In the genomic region with DNA sequence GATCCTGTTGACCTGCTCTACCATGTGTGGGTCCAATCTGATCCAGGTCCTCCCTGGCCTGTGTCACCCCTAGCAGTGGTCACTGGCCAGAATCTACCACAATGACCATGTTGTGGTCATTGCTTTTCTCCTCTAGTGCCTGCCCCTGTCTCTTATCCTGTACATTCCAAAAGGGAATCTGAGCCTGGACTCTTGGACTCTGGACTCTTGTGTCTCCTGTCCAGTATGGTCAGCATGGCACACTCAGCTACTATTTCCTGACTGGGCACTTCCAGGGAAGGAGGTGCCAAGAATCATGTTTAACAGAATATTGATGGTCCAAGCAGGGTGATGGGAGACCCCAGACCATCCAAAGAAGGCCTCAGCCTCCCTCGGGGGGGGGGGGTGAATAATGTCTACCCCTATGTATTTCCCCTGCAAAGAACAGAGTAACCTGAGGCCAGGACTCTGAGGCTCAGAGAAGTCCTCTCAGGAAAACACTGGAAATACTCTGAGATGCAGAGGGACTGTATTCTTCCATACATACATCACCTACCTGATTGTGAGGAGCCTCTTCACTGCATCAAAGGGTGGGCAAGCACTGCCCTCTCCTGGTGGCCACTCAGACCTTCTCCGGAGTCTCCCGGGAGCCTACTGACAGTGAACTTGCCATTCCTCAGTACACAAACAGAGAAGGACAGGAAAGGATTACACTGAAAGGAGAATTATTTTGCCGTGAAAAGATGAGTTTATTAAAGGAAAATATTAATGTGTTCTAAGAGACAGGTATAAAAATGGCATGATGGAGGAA, we compare ENCODE assay signal across 13 mouse cellular contexts. TPM values are rescaled to one million over a fixed set of nuclear protein-coding genes. Genes with fewer than 3 reads are reported as not detected.
DNase-seq lines count a peak whose midpoint lies in the region; ATAC-seq and TF ChIP-seq lines count a peak whose summit lies in the region.
"Had no signal": no experiment of that assay in that cellular context is flagged by ENCODE, and none has a peak within 500 bp of the region (broad histone marks: within the 10 kb centered on the region; RNA-seq: fewer than 3 reads in every experiment).

No protein-coding gene starts in this region.

- no peak overlapping the region for H3K9ac ChIP-seq in midbrain, embryonic 13.5 days (replicated peaks)

- peak; percentile 52 to 65 for DNase-seq in cerebellum, postnatal 14 days
- DNase-seq in layer of hippocampus, adult 2 months (ENCODE audit: low spot score in 2 of 2), result peak in 1 of 2 experiments; percentile 12
- DNase-seq in layer of hippocampus, postnatal 36 days, result no peak
- DNase-seq in embryo, embryonic 9.5 days (ENCODE audit: extremely low spot score), result peak; percentile 4
- peak; percentile 57 for DNase-seq in retina, adult 2 months (ENCODE audit: low read depth, low spot score)
- DNase-seq in adrenal gland, adult (ENCODE audit: inconsistent age in 2 of 2, low spot score in 1 of 2), result no peak

- no peak for ATAC-seq in cerebellum, adult (ENCODE audit: insufficient number of reproducible peaks, low FRiP score, low TSS enrichment)
- no peak for ATAC-seq in midbrain, embryonic 13.5 days

- no peak overlapping the region for H3K4me2 ChIP-seq in midbrain, embryonic 13.5 days (replicated peaks)

- TF ChIP-seq CTCF in layer of hippocampus, adult 2 months (conservative IDR thresholded peaks at IDR 0.05), result peak; percentile 71

- no peaks in the 10 kb centered on the region for H3K36me3 ChIP-seq in midbrain, embryonic 13.5 days

- 61% methylated on average over 4 of the region's 4 CpGs for WGBS in midbrain, embryonic 13.5 days

- no peak overlapping the region for H3K27ac ChIP-seq in layer of hippocampus, adult 2 months
- no peak overlapping the region for H3K27ac ChIP-seq in midbrain, embryonic 13.5 days

- no peaks in the 10 kb centered on the region for H3K9me3 ChIP-seq in midbrain, embryonic 13.5 days

- no peaks in the 10 kb centered on the region for H3K4me1 ChIP-seq in midbrain, embryonic 13.5 days (replicated peaks)

- no peak overlapping the region for H3K4me3 ChIP-seq in layer of hippocampus, adult 2 months
- H3K4me3 ChIP-seq in midbrain, embryonic 13.5 days (replicated peaks), result no peak overlapping the region

- H3K27me3 ChIP-seq in midbrain, embryonic 13.5 days, result no peaks in the 10 kb centered on the region

RNA-seq across cellular contexts. Expression of gene Gm39115, which starts 1.4 kb away (rescaled TPM):
- total RNA-seq in layer of hippocampus, adult 2 months (2021), result not detected
- not detected for total RNA-seq in layer of hippocampus, postnatal 36 days (2021)
- not detected in 2 replicates for polyA plus RNA-seq in midbrain, embryonic 13.5 days (2015; fragmentation: Nextera tagmentation; extraction: Ambion mirVana)
- total RNA-seq: left cerebral cortex, postnatal 10 days; monocyte, adult 5-6 weeks had no signal
- polyA plus RNA-seq: C2C12; frontal cortex, adult 2 months; stomach, embryonic 16.5 days had no signal

RNA-seq across cellular contexts. Expression of gene Gm45337, which starts 10.0 kb away (rescaled TPM):
- total RNA-seq in layer of hippocampus, adult 2 months (2021), result not detected
- not detected for total RNA-seq in layer of hippocampus, postnatal 36 days (2021)
- not detected in 2 replicates for polyA plus RNA-seq in midbrain, embryonic 13.5 days (2015; fragmentation: Nextera tagmentation; extraction: Ambion mirVana)
- total RNA-seq: left cerebral cortex, postnatal 10 days; monocyte, adult 5-6 weeks had no signal
- polyA plus RNA-seq: C2C12; frontal cortex, adult 2 months; stomach, embryonic 16.5 days had no signal

RNA-seq across cellular contexts. Expression of gene Gm45618, which starts 13.9 kb away (rescaled TPM):
- total RNA-seq in layer of hippocampus, adult 2 months (2021), result not detected
- total RNA-seq in layer of hippocampus, postnatal 36 days (2021), result not detected
- 0.44 TPM in 1 of 2 replicates, not detected in the other for polyA plus RNA-seq in midbrain, embryonic 13.5 days (2015; fragmentation: Nextera tagmentation; extraction: Ambion mirVana)
- total RNA-seq: left cerebral cortex, postnatal 10 days; monocyte, adult 5-6 weeks had no signal
- polyA plus RNA-seq: C2C12; frontal cortex, adult 2 months; stomach, embryonic 16.5 days had no signal

RNA-seq across cellular contexts. Expression of gene Gm29735, which starts 22.5 kb away (rescaled TPM):
- not detected for total RNA-seq in layer of hippocampus, adult 2 months (2021)
- not detected for total RNA-seq in layer of hippocampus, postnatal 36 days (2021)
- not detected in 2 replicates for polyA plus RNA-seq in midbrain, embryonic 13.5 days (2015; fragmentation: Nextera tagmentation; extraction: Ambion mirVana)
- total RNA-seq: left cerebral cortex, postnatal 10 days; monocyte, adult 5-6 weeks had no signal
- polyA plus RNA-seq: C2C12; frontal cortex, adult 2 months; stomach, embryonic 16.5 days had no signal

RNA-seq across cellular contexts. Expression of gene Gm4553, which starts 31.1 kb away (rescaled TPM):
- not detected for total RNA-seq in layer of hippocampus, adult 2 months (2021)
- not detected for total RNA-seq in layer of hippocampus, postnatal 36 days (2021)
- polyA plus RNA-seq in midbrain, embryonic 13.5 days (2015; fragmentation: Nextera tagmentation; extraction: Ambion mirVana), result not detected in 2 replicates
- total RNA-seq: left cerebral cortex, postnatal 10 days; monocyte, adult 5-6 weeks had no signal
- polyA plus RNA-seq: C2C12; frontal cortex, adult 2 months; stomach, embryonic 16.5 days had no signal

Comparison
In these comparisons a context has a peak if more than half of its experiments do, and no peak if none do; other contexts are left out.
1. DNase-seq: peak in cerebellum, postnatal 14 days (2 of 2), embryo, embryonic 9.5 days (single experiment) and retina, adult 2 months (single experiment); none in layer of hippocampus, postnatal 36 days (0 of 2) and adrenal gland, adult (0 of 2).